Mouse (Mus musculus) myocyte (in vitro differentiated cells): ENCODE data around the gene Aqp5.

Source experiments
- MAX ChIP-seq: IDR thresholded peaks from one replicate; pipeline ENCODE4 v1.6.1; 2011; ENCODE audit warnings: low read depth, mild to moderate bottlenecking, control low read depth
- POLR2A ChIP-seq: IDR thresholded peaks from one replicate; pipeline ENCODE4 v1.6.1; 2011; ENCODE audit warnings: low read depth, mild to moderate bottlenecking, control low read depth, moderate library complexity; ENCODE audit not compliant: insufficient read length
- TCF12 ChIP-seq: IDR thresholded peaks from one replicate; pipeline ENCODE4 v1.6.1; 2011; ENCODE audit warnings: mild to moderate bottlenecking, control low read depth; ENCODE audit not compliant: poor library complexity, insufficient read depth, severe bottlenecking

GRCm38 (mm10) chr15:99560246-99560645 is 30.3 kb upstream of the Aqp5 start:
- no peak for TF ChIP-seq TCF12
- no peak for TF ChIP-seq POLR2A
- no peak for TF ChIP-seq MAX
